Mouse (Mus musculus) lung, postnatal 0 days (tissue): ENCODE data around the gene Gpm6b.
A peak's percentile ranks its signal among the peaks of the same experiment; 100 is the strongest.

Source experiments
- CTCF ChIP-seq: IDR thresholded peaks from 2 replicates; pipeline ENCODE4 v1.5.1; 2016; ENCODE audit warnings: antibody characterized with exemption, mild to moderate bottlenecking
- EP300 ChIP-seq: IDR thresholded peaks from 2 replicates; pipeline ENCODE4 v1.6.1; 2016; ENCODE audit warnings: antibody characterized with exemption, mild to moderate bottlenecking, control low read depth

- no peak for TF ChIP-seq CTCF
- 0 out of 2 replicates have a peak, but pooled peaks have one; percentile 18 for TF ChIP-seq EP300
These were observed 52.6 kb downstream of the Gpm6b start for GRCm38 (mm10) chrX:166291266-166291665.
